Mouse (Mus musculus) adrenal gland, adult 10 weeks (tissue): ENCODE measurements around the gene Arfip1. TPM values are rescaled to one million over a fixed set of nuclear protein-coding genes. Genes with fewer than 3 reads are reported as not detected.

Experiments
- polyA plus RNA-seq: library from polyadenylated mRNA; stranded (reverse); fragments of 350-450 nt; fragmentation: Illumina TruSeq; extraction: RNeasy Lipid Tissue Mini Kit (QIAGEN cat#74804); gene quantifications from one replicate; pipeline ENCODE4 v1.2.3, GENCODE M21; 2014; ENCODE audit warnings: low read depth, low replicate concordance

Gene Arfip1
- polyA plus RNA-seq = 170 TPM

GRCm38 (mm10) chr3:84582023-84582912 lies at the start of gene Arfip1:
Gene Arfip1 (minus strand): TSS chr3:84582625.

GRCm38 (mm10) chr3:84593274-84593673 lies 10.8 kb upstream of the Arfip1 start, which contains the start of gene Tigd4:
Gene Tigd4 (plus strand): TSS chr3:84593574.

GRCm38 (mm10) chr3:84480006-84480897 lies 102.2 kb downstream of the Arfip1 start, which contains the start of gene Fhdc1:
Gene Fhdc1 (minus strand): TSS chr3:84480429.

Other genes with a start within 250 kb of the Arfip1 start
- gene Fhdc1, start 102.2 kb downstream of the Arfip1 start, polyA plus RNA-seq = 1.5 TPM
- gene Tigd4, start 10.9 kb upstream of the Arfip1 start, polyA plus RNA-seq = not detected
- 6.4 TPM for gene Tmem154, start 83.6 kb upstream of the Arfip1 start, polyA plus RNA-seq
- 28.8 TPM for gene Fbxw7, start 232.6 kb upstream of the Arfip1 start, polyA plus RNA-seq